Mouse (Mus musculus) cerebellum, adult 9-10 months (tissue): ENCODE measurements around the gene Lrrc3.

Experiments used
- DNase-seq: peaks from one replicate; pipeline ENCODE4 v3.0.0; 2022

The Lrrc3 gene

GRCm38 (mm10) chr10:77864762-77865143 is 37.6 kb downstream of the Lrrc3 start:
- no peak for DNase-seq

DNA sequence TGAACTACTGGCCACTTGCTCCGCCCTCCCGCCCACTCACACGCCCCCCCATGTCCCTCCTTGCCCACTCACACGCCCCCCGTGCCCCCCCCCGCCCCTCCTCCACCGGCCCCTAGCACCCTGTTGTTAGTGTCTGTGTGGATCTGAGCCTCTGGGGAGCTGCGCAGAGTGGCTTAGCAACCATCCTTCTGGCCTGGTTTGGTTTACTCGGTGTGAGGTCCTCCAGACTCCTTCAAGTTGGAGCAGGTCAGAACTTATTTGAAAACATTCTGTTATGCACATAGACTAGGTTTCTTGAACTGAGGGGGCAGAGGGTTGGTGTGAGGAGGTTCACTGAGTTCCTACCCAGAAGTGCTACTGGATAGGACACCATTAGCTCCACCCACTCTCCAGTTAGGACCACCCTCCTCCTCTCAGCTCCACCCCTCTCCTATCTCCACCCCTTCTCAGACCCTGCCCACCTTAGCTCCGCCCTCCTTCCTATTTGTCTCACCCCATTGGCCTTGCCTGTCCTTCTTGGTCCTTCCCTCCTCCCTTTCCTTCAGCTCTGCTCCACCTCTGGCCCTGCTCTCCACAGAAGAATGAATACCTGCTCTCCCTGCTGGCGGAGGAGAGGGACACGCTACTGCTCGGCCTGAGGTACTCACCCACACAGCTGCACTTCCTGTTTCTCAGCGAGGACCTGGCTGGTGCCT is 38.1 kb downstream of the Lrrc3 start:
- peak; percentile 47 for DNase-seq

DNA sequence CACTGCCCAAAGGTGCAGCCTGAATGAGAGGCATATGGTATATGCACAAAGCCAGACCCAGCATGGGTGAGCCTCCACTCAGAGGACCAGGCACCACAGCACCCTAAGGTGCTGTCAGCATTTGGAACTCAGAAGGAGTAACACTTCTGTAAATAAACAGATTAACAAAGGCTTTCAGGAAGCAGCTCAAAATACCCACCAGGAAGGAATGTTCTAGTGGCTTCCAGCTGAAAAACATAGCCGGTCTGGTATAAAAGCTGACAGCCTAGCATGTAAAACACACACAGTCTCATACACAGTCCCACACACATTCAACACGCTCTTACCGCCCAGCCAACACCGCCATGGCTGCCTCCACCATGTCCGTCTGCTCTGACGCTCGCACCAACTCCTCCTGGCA is 40.7 kb downstream of the Lrrc3 start, which contains the start of gene Gm3285:
Gene Gm3285 (plus strand): TSS at position 301 of the 400 bp plus-strand sequence.
- DNase-seq = no peak

DNA sequence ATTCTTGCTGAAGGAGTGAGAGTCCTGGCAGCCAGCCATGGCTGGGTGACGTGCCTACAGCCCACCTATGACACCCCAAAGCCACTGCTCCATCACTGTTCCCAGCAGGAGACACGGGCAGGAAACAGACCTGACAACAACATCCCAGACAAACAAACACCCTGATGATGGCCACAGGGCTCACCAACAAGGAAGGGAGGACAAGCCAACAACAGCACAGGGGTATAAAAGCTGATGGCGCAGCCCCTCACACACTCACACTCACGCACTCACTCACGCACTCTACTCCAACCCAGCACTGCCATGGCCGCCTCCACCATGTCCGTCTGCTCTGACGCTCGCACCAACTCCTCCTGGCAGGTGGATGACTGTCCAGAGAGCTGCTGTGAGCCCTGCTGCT is 49.8 kb downstream of the Lrrc3 start, which contains the start of gene Gm10318:
Gene Gm10318 (plus strand): TSS at position 301 of the 400 bp plus-strand sequence.
- no peak for DNase-seq
